Mouse (Mus musculus) brown adipose tissue, adult 24 weeks (tissue): Measurements from ENCODE around the gene Ccdc159. TPM values are rescaled to one million over a fixed set of nuclear protein-coding genes. Genes with fewer than 3 reads are reported as not detected.

ENCODE experiments used
- H3K27ac ChIP-seq: fragments of 200-500 bp; replicated peaks from 2 replicates; pipeline ENCODE4 v1.5.1; 2012; ENCODE audit warnings: low read depth, mild to moderate bottlenecking, low read length
- H3K4me1 ChIP-seq: fragments of 200-500 bp; 2 replicates; pipeline ENCODE4 v1.6.1; 2012; ENCODE audit warnings: low read length, mixed read lengths; ENCODE audit not compliant: control insufficient read depth, insufficient read depth, insufficient read length
- H3K4me3 ChIP-seq: fragments of 200-500 bp; 2 replicates; pipeline ENCODE4 v1.5.1; 2012; ENCODE audit warnings: low read depth, mild to moderate bottlenecking, low read length, moderate library complexity; ENCODE audit not compliant: insufficient read depth
- polyA plus RNA-seq: library from polyadenylated mRNA; stranded (reverse); fragments of >200 nt; gene quantifications from 2 replicates; pipeline ENCODE4 v1.2.4, GENCODE M21; 2012; ENCODE audit not compliant: missing spikeins, insufficient read depth, insufficient read length

Ccdc159 gene
- polyA plus RNA-seq, 1 experiment, result 3.7 TPM

- no peak overlapping the region for H3K27ac ChIP-seq
- no peak overlapping the region for H3K4me3 ChIP-seq
- H3K4me1 ChIP-seq, result peaks cover 11% of the 10 kb centered on the region
Measured at GRCm38 (mm10) chr9:21925506-21925905, 1.8 kb upstream of the Ccdc159 start.

GRCm38 (mm10) chr9:21926155-21926554, 1.1 kb upstream of the Ccdc159 start:
- H3K4me1 ChIP-seq, result peaks cover 11% of the 10 kb centered on the region
- H3K27ac ChIP-seq, result 0 out of 2 replicates have a peak overlapping the region, but pooled peaks have one; percentile 20
- peak overlapping the region; percentile 7; the same call in 1 of the 2 replicates for H3K4me3 ChIP-seq

- Histone ChIP-seq H3K4me3 (peak overlapping the region; percentile 66), H3K4me1 (peaks cover 11% of the 10 kb centered on the region), H3K27ac (peak overlapping the region; percentile 32; the same call in 1 of the 2 replicates)
Measured at GRCm38 (mm10) chr9:21926784-21927183, 487 bp upstream of the Ccdc159 start.

GRCm38 (mm10) chr9:21929208-21929607, 1.9 kb downstream of the Ccdc159 start:
- H3K4me1 ChIP-seq, result peaks cover 10% of the 10 kb centered on the region
- H3K4me3 ChIP-seq, result no peak overlapping the region
- no peak overlapping the region for H3K27ac ChIP-seq

- Histone ChIP-seq H3K27ac (no peak overlapping the region), H3K4me1 (0 out of 2 replicates have a peak, but pooled peaks cover 3% of the 10 kb centered on the region), H3K4me3 (no peak overlapping the region)
Measured at GRCm38 (mm10) chr9:21932006-21932405, 4.7 kb downstream of the Ccdc159 start.

GRCm38 (mm10) chr9:21932445-21933137, 5.3 kb downstream of the Ccdc159 start:
- no peak overlapping the region for H3K27ac ChIP-seq
- no peak overlapping the region for H3K4me3 ChIP-seq
- 0 out of 2 replicates have a peak, but pooled peaks cover 3% of the 10 kb centered on the region for H3K4me1 ChIP-seq

GRCm38 (mm10) chr9:21934021-21934420, 6.8 kb downstream of the Ccdc159 start:
- Histone ChIP-seq H3K27ac (no peak overlapping the region), H3K4me1 (0 out of 2 replicates have a peak, but pooled peaks cover 3% of the 10 kb centered on the region), H3K4me3 (no peak overlapping the region)

GRCm38 (mm10) chr9:21935466-21936131, 8.3 kb downstream of the Ccdc159 start:
- 0 out of 2 replicates have a peak, but pooled peaks cover 3% of the 10 kb centered on the region for H3K4me1 ChIP-seq
- H3K4me3 ChIP-seq, result no peak overlapping the region

GRCm38 (mm10) chr9:21936692-21937570, 9.7 kb downstream of the Ccdc159 start, which contains the start of gene Plppr2:
Plppr2 (plus strand) TSS chr9:21937033.
- peak within 1 kb of the TSS; percentile 69 for H3K4me3 ChIP-seq
- no peak within 1 kb of the TSS for H3K27ac ChIP-seq

More at GRCm38 (mm10) chr9:21935466-21936131, 8.3 kb downstream of the Ccdc159 start:
- no peak overlapping the region for H3K27ac ChIP-seq

GRCm38 (mm10) chr9:21937711-21938175, 10.5 kb downstream of the Ccdc159 start:
- Histone ChIP-seq H3K4me1 (0 out of 2 replicates have a peak, but pooled peaks cover 3% of the 10 kb centered on the region), H3K4me3 (no peak overlapping the region), H3K27ac (no peak overlapping the region)

More at GRCm38 (mm10) chr9:21936692-21937570, 9.7 kb downstream of the Ccdc159 start, which contains the start of gene Plppr2:
- H3K4me1 ChIP-seq, result 0 out of 2 replicates have a peak, but pooled peaks cover 3% of the 10 kb centered on the region

- Histone ChIP-seq H3K4me1 (0 out of 2 replicates have a peak, but pooled peaks cover 3% of the 10 kb centered on the region), H3K27ac (no peak overlapping the region), H3K4me3 (no peak overlapping the region)
Measured at GRCm38 (mm10) chr9:21938234-21938855, 11.1 kb downstream of the Ccdc159 start.

- no peaks in the 10 kb centered on the region for H3K4me1 ChIP-seq
- H3K27ac ChIP-seq, result no peak overlapping the region
- H3K4me3 ChIP-seq, result no peak overlapping the region
Measured at GRCm38 (mm10) chr9:21943046-21943445, 15.8 kb downstream of the Ccdc159 start.

- H3K4me3 ChIP-seq, result no peak overlapping the region
- no peaks in the 10 kb centered on the region for H3K4me1 ChIP-seq
- H3K27ac ChIP-seq, result no peak overlapping the region
Measured at GRCm38 (mm10) chr9:21943638-21944037, 16.4 kb downstream of the Ccdc159 start.

GRCm38 (mm10) chr9:21944267-21944666, 17.0 kb downstream of the Ccdc159 start:
- H3K4me3 ChIP-seq, result no peak overlapping the region
- H3K27ac ChIP-seq, result no peak overlapping the region
- H3K4me1 ChIP-seq, result no peaks in the 10 kb centered on the region
